Mouse (Mus musculus): Measurements from ENCODE around the gene Scml2. TPM values are rescaled to one million over a fixed set of nuclear protein-coding genes. Genes with fewer than 3 reads are reported as not detected.
A peak's percentile ranks its signal among the peaks of the same experiment; 100 is the strongest.
"Not testable (repeated sequence)": the region's sequence is repeated elsewhere in the genome, so short reads cannot be mapped to it uniquely, and the experiment has no call there.

Gene Scml2
- total RNA-seq (2021) = under 1 TPM; 0.84 to 0.93 TPM
- long read RNA-seq, experiment 1 = 0 reads
- long read RNA-seq, experiment 2 = 0 reads

- H3K27ac ChIP-seq; H3K4me3 ChIP-seq; DNase-seq (ENCODE audit: low spot score in 2 of 2): not testable (repeated sequence)
Observed at GRCm38 (mm10) chrX:161116893-161117292, at the start of gene Scml2. Gene Scml2, plus strand, starts transcription at chrX:161117193.

- H3K27ac ChIP-seq; H3K4me3 ChIP-seq; DNase-seq (ENCODE audit: low spot score in 2 of 2): not testable (repeated sequence)
Observed at GRCm38 (mm10) chrX:161075576-161075975, 41.4 kb upstream of the Scml2 start.

GRCm38 (mm10) chrX:161162314-161163068 is 45.5 kb downstream of the Scml2 start:
- no peak for TF ChIP-seq CTCF (conservative IDR thresholded peaks at IDR 0.05)
- H3K27ac ChIP-seq = no peak overlapping the region
- peak; percentile 41 to 53 for DNase-seq (ENCODE audit: low spot score in 2 of 2)
- H3K4me3 ChIP-seq = peak overlapping the region; percentile 64

- Histone ChIP-seq H3K27ac (no peak overlapping the region), H3K4me3 (peak overlapping the region; percentile 64)
- no peak for TF ChIP-seq CTCF (conservative IDR thresholded peaks at IDR 0.05)
- DNase-seq (ENCODE audit: low spot score in 2 of 2) = no peak
Observed at GRCm38 (mm10) chrX:161163069-161163416, 46.0 kb downstream of the Scml2 start.

GRCm38 (mm10) chrX:161287156-161287555 is 170.2 kb downstream of the Scml2 start, which contains the start of gene Gm15262:
Gene Gm15262, plus strand, starts transcription at chrX:161287456.
- H3K4me3 ChIP-seq; DNase-seq (ENCODE audit: low spot score in 2 of 2); H3K27ac ChIP-seq: not testable (repeated sequence)

Other genes with a start within 250 kb of the Scml2 start
- gene Gja6, start 210.1 kb upstream of the Scml2 start, total RNA-seq (2021) = 1 to 10 TPM; 1.0 to 1.1 TPM
- 100 to 1,000 TPM; 109 to 113 TPM for gene Cdkl5, start 122.5 kb upstream of the Scml2 start, total RNA-seq (2021)
- gene Gm15262, start 170.3 kb downstream of the Scml2 start, total RNA-seq (2021) = not detected